Mouse (Mus musculus) E14TG2a.4 (cell line): ENCODE measurements around the gene Cd4.

Experiments used
- CTCF ChIP-seq: conservative IDR thresholded peaks from 2 replicates; pipeline ENCODE4 v1.5.1; 2014; ENCODE audit warnings: low read length
- NANOG ChIP-seq: IDR thresholded peaks from 2 replicates; pipeline ENCODE4 v1.6.1; 2014; ENCODE audit warnings: borderline replicate concordance, low read length, mixed read lengths
- POU5F1 ChIP-seq: IDR thresholded peaks from 2 replicates; pipeline ENCODE4 v1.6.1; 2014; ENCODE audit warnings: low read length, borderline replicate concordance

DNA sequence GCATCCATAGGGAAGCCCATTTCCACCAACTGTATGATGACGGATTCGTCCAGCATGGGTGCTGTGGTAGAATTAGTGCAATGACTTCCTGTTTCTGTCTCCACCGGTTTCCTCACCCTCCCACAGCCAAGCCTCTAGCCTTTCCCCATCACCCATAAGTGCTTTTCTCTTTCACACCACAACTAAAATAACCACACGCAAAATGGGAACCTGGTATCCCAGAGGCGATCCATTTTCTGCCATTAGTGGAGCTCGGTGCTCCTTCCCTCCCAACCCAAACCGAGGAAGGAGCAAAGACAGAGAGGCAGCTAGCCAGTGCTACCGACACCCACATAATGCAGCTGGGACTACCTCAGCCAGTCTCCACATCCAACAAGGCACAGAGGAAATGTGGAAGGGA, 70.0 kb downstream of the Cd4 start:
- TF ChIP-seq CTCF (no peak), POU5F1 (no peak), NANOG (no peak)
